Mouse (Mus musculus) limb, embryonic 14.5 days (tissue): ENCODE data around the gene Nhej1. TPM values are rescaled to one million over a fixed set of nuclear protein-coding genes. Genes with fewer than 3 reads are reported as not detected.

Experiments used
- ATAC-seq: fragments of 200-750 bp; cut with Nextera tagmentation; 2 replicates; pipeline ENCODE4 v1.8.0; 2017; ENCODE audit warnings: low read depth, moderate number of reproducible peaks, moderate TSS enrichment; ENCODE audit not compliant: low FRiP score
- DNase-seq: peaks from one replicate; pipeline ENCODE4 v3.0.0-alpha.2; 2015; ENCODE audit warnings: low spot score
- H3K27ac ChIP-seq: fragments of 300-500 bp; sonication (generic); replicated peaks from 2 replicates; pipeline ENCODE4 v1.5.1; 2014; ENCODE audit warnings: low read depth, mild to moderate bottlenecking, low read length, moderate library complexity, mixed read lengths
- H3K27me3 ChIP-seq: fragments of 300-500 bp; sonication (generic); 2 replicates; pipeline ENCODE4 v1.6.1; 2014; ENCODE audit warnings: low read length, mixed read lengths; ENCODE audit not compliant: control insufficient read depth, insufficient read depth
- H3K36me3 ChIP-seq: fragments of 300-500 bp; sonication (generic); 2 replicates; pipeline ENCODE4 v1.6.1; 2014; ENCODE audit warnings: mild to moderate bottlenecking, low read length, moderate library complexity, mixed read lengths; ENCODE audit not compliant: control insufficient read depth, insufficient read depth
- H3K4me1 ChIP-seq: fragments of 300-500 bp; sonication (generic); 2 replicates; pipeline ENCODE4 v1.6.1; 2014; ENCODE audit warnings: antibody characterized with exemption, low read length, mixed read lengths; ENCODE audit not compliant: control insufficient read depth, insufficient read depth
- H3K4me2 ChIP-seq: fragments of 300-500 bp; sonication (generic); replicated peaks from 2 replicates; pipeline ENCODE4 v1.6.1; 2014; ENCODE audit warnings: low read depth, mild to moderate bottlenecking, low read length, moderate library complexity; ENCODE audit not compliant: severe bottlenecking
- H3K4me3 ChIP-seq: fragments of 300-500 bp; sonication (generic); replicated peaks from 2 replicates; pipeline ENCODE4 v1.5.1; 2014; ENCODE audit warnings: low read length
- H3K9ac ChIP-seq: fragments of 300-500 bp; sonication (generic); 2 replicates; pipeline ENCODE4 v1.6.1; 2014; ENCODE audit warnings: mild to moderate bottlenecking, low read depth, low read length, moderate library complexity; ENCODE audit not compliant: severe bottlenecking
- H3K9me3 ChIP-seq: fragments of 300-500 bp; sonication (generic); 2 replicates; pipeline ENCODE4 v1.6.1; 2016; ENCODE audit warnings: low read length; ENCODE audit not compliant: control insufficient read depth
- POLR2A ChIP-seq: fragments of 200-500 bp; IDR thresholded peaks from 2 replicates; pipeline ENCODE4 v1.8.0; 2012; ENCODE audit warnings: inconsistent platforms, mild to moderate bottlenecking, moderate library complexity, borderline replicate concordance; ENCODE audit not compliant: insufficient read depth, insufficient read length; ENCODE audit errors: extremely low read depth
- WGBS: fragments of 180-500 bp; shearing (Covaris S2); extraction: QIAGEN DNeasy Blood & Tissue Kit; methylation state at CpG from one replicate; pipeline ENCODE4 v1.1.7; 2014; 5-methylcytosine and 5-hydroxymethylcytosine counted together
- polyA plus RNA-seq, 2 experiments: library from polyadenylated mRNA; depleted of rRNA in 1 of 2; stranded (reverse) in 1 of 2; unstranded in 1 of 2; fragments of >200 nt; fragmentation: Nextera tagmentation in 1 of 2; extraction: Ambion mirVana in 1 of 2; gene quantifications; 2 replicates each; pipeline versions ENCODE4 v1.2.1 to v1.2.3; 2012 to 2014

Gene Nhej1
- polyA plus RNA-seq, 2 experiments: 4.8 to 7.8 TPM

- Histone ChIP-seq H3K4me3 (no peak overlapping the region), H3K4me2 (no peak overlapping the region), H3K9me3 (no peaks in the 10 kb centered on the region), H3K27me3 (no peaks in the 10 kb centered on the region), H3K4me1 (no peaks in the 10 kb centered on the region), H3K36me3 (no peaks in the 10 kb centered on the region), H3K27ac (no peak overlapping the region), H3K9ac (no peak overlapping the region)
- DNase-seq: no peak
- no peak for TF ChIP-seq POLR2A
- no peak for ATAC-seq
- WGBS: 81% methylated on average over 9 of the region's 10 CpGs
These were observed 93.0 kb downstream of the Nhej1 start for GRCm38 (mm10) chr1:75032041-75032440.

DNA sequence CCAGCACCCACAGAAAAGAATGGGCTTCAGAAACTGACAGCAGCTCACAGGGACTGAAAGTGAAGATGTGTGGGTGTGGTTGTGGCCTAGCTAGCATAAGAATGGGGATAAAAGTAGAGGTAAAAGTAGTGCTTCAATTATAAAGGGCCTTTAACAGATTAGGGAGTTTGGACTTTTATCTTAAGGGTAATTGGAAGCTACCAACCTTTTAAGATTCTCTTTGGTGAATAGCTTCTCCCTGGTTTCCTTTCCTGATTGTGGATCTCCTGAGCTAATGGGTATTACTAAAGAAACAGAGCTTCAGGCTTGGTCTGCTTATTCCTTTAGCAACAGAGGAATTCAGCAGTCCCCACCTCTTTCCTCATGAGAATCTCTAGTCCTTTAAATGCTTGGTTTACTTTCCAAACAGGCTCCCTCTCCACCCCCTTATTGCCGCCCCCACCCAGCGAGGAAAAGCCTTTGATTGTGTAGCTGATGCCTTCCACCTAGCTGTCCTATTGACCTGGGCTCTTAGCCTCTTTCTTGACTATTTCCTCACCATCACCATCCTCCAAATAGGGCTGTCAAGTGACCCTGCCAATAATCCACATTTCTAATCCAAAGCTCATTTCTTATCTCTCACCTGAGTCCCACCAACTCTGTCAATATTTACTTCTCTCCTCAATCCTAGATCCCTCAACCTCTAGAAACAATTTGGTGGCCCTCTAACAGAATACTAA, 97.8 kb downstream of the Nhej1 start:
- no peak overlapping the region for H3K27ac ChIP-seq
- H3K4me2 ChIP-seq: no peak overlapping the region
- H3K27me3 ChIP-seq: no peaks in the 10 kb centered on the region
- ATAC-seq (no peak), DNase-seq (no peak)
- H3K9me3 ChIP-seq: no peaks in the 10 kb centered on the region
- H3K4me1 ChIP-seq: no peaks in the 10 kb centered on the region
- H3K36me3 ChIP-seq: no peaks in the 10 kb centered on the region
- TF ChIP-seq POLR2A: no peak
- 24% methylated on average over 2 of the region's 2 CpGs for WGBS
- H3K4me3 ChIP-seq: no peak overlapping the region
- H3K9ac ChIP-seq: no peak overlapping the region

DNA sequence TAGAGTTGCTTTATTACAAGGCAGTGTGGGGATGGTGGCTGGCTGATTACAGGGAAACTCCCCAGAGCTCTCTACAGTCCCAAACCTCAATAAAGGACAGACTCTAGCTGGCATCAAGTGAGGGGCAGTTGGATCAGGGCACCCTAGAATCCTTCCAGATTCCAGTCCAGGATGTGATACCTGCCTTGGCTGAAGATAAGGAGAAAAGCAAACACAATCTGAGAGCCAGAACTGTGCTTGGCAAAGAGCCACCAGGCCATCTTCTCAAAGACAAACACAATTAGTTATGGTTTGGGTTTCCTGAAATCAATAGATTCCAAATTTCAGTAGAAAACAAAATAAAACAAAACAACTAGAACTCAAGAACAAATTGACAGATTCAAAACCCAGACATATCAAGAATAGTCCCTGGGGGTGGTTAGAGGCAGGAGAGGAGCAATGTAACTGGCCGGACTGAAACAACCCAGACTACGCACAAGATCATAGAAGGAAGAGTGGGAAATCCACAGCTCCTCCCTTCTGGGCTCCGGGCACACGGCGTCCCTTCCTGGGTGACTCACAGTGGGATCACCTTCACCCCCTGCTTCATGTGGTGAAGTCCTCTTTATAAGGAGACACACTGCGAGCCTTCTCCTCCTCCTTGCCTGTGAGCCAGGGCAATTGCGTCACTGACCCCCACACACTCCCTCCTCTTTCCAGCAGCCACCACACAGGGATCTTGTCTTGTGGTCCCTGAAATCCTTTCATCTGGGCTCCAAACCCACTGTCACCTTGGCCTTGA, 100.4 kb downstream of the Nhej1 start:
- Histone ChIP-seq H3K4me2 (no peak overlapping the region), H3K9me3 (no peaks in the 10 kb centered on the region), H3K27me3 (no peaks in the 10 kb centered on the region), H3K36me3 (no peaks in the 10 kb centered on the region), H3K9ac (no peak overlapping the region), H3K4me3 (no peak overlapping the region), H3K27ac (no peak overlapping the region), H3K4me1 (no peaks in the 10 kb centered on the region)
- 87% methylated on average over 7 of the region's 7 CpGs for WGBS
- ATAC-seq: no peak
- no peak for DNase-seq
- TF ChIP-seq POLR2A: no peak

DNA sequence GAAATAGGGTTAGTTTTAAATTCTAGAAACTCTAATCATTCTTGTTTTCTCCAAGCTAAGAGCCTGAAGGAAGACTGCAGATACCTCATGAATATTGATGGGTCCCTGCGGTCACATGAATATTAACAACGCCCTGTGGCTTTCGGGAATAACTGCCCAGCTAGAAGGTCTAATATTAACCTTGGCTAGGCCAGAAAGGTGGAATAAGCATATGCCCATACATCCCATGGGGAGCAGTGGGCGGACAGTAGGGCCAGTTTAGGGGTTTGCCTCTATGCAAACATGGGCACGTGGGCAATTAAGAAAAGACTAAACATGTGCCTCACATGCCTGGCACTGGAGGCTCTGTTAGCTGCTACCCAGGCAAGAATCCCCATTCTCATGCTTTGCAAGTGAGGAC, 102.8 kb downstream of the Nhej1 start:
- no peak for TF ChIP-seq POLR2A
- no peak for ATAC-seq

DNA sequence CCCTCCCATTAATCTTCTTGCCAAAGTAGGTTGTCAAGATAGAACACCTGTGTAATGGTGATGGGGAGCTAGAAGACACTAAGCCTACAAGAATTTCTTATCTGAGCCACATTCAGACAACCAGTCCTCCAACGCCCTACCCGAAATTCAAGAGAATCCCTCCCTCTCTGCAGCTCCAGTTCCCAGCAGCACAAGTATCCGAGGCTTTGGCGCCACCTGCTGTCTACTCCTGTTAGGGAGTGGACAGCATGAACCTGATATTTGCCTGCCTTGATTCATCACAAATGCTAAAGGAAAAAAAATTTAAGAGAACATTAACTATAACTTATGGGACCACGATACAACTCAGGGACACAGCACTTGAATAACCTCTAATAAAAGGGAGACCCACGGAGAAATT, 108.2 kb downstream of the Nhej1 start:
- no peak overlapping the region for H3K4me3 ChIP-seq
- peak; percentile 63; the same call in 1 of the 2 replicates for ATAC-seq
- 6% methylated on average over 6 of the region's 6 CpGs for WGBS
- H3K36me3 ChIP-seq: no peaks in the 10 kb centered on the region
- H3K4me1 ChIP-seq: peaks cover 16% of the 10 kb centered on the region
- H3K9me3 ChIP-seq: no peaks in the 10 kb centered on the region
- no peaks in the 10 kb centered on the region for H3K27me3 ChIP-seq
- H3K27ac ChIP-seq: no peak overlapping the region
- DNase-seq: peak; percentile 83
- no peak overlapping the region for H3K4me2 ChIP-seq
- no peak for TF ChIP-seq POLR2A
- no peak overlapping the region for H3K9ac ChIP-seq

More for the DNA sequence above, 102.8 kb downstream of the Nhej1 start:
- Histone ChIP-seq H3K4me2 (no peak overlapping the region), H3K27me3 (no peaks in the 10 kb centered on the region), H3K36me3 (no peaks in the 10 kb centered on the region), H3K9ac (no peak overlapping the region), H3K27ac (no peak overlapping the region), H3K4me1 (no peaks in the 10 kb centered on the region), H3K4me3 (no peak overlapping the region), H3K9me3 (no peaks in the 10 kb centered on the region)
- 75% methylated on average over 5 of the region's 5 CpGs for WGBS
- no peak for DNase-seq
